Mouse (Mus musculus) liver, adult 2 months (tissue): ENCODE data around the gene I0C0044D17Rik. TPM values are rescaled to one million over a fixed set of nuclear protein-coding genes. Genes with fewer than 3 reads are reported as not detected.
"Not testable (repeated sequence)": the region's sequence is repeated elsewhere in the genome, so short reads cannot be mapped to it uniquely, and the experiment has no call there.

Source experiments
- DNase-seq: peaks from one replicate; pipeline ENCODE4 v3.0.0-alpha.2; 2011; ENCODE audit warnings: low read depth, low spot score; ENCODE audit errors: extremely low read depth
- H3K27ac ChIP-seq: fragments of 200-500 bp; replicated peaks from 2 replicates; pipeline ENCODE4 v1.5.1; 2012; ENCODE audit warnings: low read depth, mild to moderate bottlenecking, control low read depth, inconsistent platforms, low read length; ENCODE audit not compliant: insufficient read depth
- H3K27me3 ChIP-seq: fragments of 200-500 bp; 2 replicates; pipeline ENCODE4 v1.6.1; 2012; ENCODE audit warnings: mild to moderate bottlenecking, moderate library complexity, low read length, inconsistent platforms; ENCODE audit not compliant: control insufficient read depth, insufficient read depth
- H3K36me3 ChIP-seq: fragments of 200-500 bp; 2 replicates; pipeline ENCODE4 v1.6.1; 2012; ENCODE audit warnings: low read length, inconsistent platforms; ENCODE audit not compliant: control insufficient read depth, insufficient read depth
- H3K4me1 ChIP-seq: fragments of 200-500 bp; 2 replicates; pipeline ENCODE4 v1.6.1; 2011; ENCODE audit warnings: low read length; ENCODE audit not compliant: control insufficient read depth, insufficient read depth
- H3K4me3 ChIP-seq: fragments of 200-500 bp; 2 replicates; pipeline ENCODE4 v1.5.1; 2011; ENCODE audit warnings: low read depth, mild to moderate bottlenecking, control low read depth, low read length, moderate library complexity; ENCODE audit not compliant: insufficient read depth
- H3K79me2 ChIP-seq: fragments of 200-500 bp; 2 replicates; pipeline ENCODE4 v1.6.1; 2012; ENCODE audit warnings: inconsistent platforms, mild to moderate bottlenecking, low read length, moderate library complexity; ENCODE audit not compliant: control insufficient read depth, insufficient read depth
- H3K9ac ChIP-seq: fragments of 200-500 bp; 2 replicates; pipeline ENCODE4 v1.6.1; 2012; ENCODE audit warnings: low read depth, mild to moderate bottlenecking, control low read depth, inconsistent platforms, low read length
- CTCF ChIP-seq: fragments of 200-500 bp; IDR thresholded peaks from 2 replicates; pipeline ENCODE4 v1.5.1; 2011; ENCODE audit warnings: low read depth, low read length, control low read depth
- POLR2A ChIP-seq: fragments of 200-500 bp; IDR thresholded peaks from 2 replicates; pipeline ENCODE4 v1.6.1; 2011; ENCODE audit warnings: low read length, control low read depth; ENCODE audit not compliant: insufficient read depth; ENCODE audit errors: extremely low read depth
- WGBS: fragments of 180-500 bp; shearing (Covaris S2); methylation state at CpG from one replicate; pipeline ENCODE4 v1.1.7; 2018; 5-methylcytosine and 5-hydroxymethylcytosine counted together
- polyA plus RNA-seq: library from polyadenylated mRNA; depleted of rRNA; stranded (reverse); fragments of >200 nt; gene quantifications from 2 replicates; pipeline ENCODE4 v1.2.3, GENCODE M21; 2012
- total RNA-seq: library from RNA; depleted of rRNA; stranded (reverse); fragments of >200 nt; gene quantifications from 2 replicates; pipeline ENCODE4 v1.2.3, GENCODE M21; 2014

I0C0044D17Rik gene
- total and polyA plus RNA-seq, 2 experiments, result not detected

DNA sequence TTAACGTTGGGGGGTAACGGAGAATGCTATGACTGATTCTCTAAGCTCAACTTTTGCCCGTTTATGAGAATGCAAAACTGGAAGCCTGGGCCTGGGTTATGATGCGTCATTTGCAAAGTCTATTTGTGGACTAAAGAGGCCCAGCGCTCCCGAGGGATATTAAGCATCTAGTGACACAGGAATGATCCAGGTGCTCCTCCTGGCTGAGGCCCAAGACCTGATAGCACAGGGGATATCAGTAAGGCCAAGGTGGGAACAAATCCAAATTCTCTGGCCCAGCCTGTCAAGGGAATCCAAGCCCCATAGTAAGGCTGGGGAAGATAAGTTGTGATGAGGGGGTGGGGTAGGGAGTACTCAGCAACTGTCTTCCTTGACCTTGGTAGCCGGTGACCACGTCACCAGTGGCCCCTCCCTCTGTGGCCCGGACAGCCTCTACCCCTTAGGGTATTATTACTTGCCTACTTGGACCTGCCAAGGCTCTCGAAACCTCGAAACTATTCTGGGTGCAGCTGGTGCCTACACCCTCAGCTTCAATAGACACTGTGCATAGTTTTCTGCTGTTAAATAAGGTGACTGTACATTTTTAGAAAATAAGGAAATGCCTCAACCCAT is 33.5 kb upstream of the I0C0044D17Rik start:
- Histone ChIP-seq H3K27ac (no peak overlapping the region), H3K27me3 (no peaks in the 10 kb centered on the region), H3K4me1 (no peaks in the 10 kb centered on the region), H3K36me3 (no peaks in the 10 kb centered on the region), H3K9ac (no peak overlapping the region), H3K79me2 (no peaks in the 10 kb centered on the region), H3K4me3 (no peak overlapping the region)
- no peak for TF ChIP-seq POLR2A
- no peak for TF ChIP-seq CTCF
- DNase-seq, result no peak
- WGBS, result 84% methylated on average over 11 of the region's 11 CpGs

DNA sequence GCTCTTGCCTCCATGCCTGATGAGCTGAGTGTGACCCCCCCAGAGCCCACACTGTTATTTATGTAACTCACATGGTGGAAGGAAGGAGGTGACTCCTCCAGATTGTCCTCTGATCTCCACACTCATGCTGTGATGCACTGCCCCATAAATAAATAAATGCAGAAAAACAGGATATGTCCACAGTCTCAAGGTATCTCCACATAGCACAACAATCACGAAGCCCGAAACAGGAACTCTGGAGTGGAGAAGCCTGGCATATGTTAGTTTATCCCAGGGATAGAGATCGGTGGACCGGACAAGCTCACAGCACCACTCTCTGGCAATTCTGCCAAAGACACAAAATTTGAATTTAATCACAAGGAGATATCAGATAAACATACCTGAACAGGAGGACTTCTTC is 30.3 kb upstream of the I0C0044D17Rik start:
- H3K4me1 ChIP-seq, result no peaks in the 10 kb centered on the region
- 93% methylated on average over 4 of the region's 4 CpGs for WGBS
- no peaks in the 10 kb centered on the region for H3K36me3 ChIP-seq
- no peak overlapping the region for H3K9ac ChIP-seq
- no peak overlapping the region for H3K4me3 ChIP-seq
- no peak for DNase-seq
- H3K79me2 ChIP-seq, result no peaks in the 10 kb centered on the region
- H3K27me3 ChIP-seq, result no peaks in the 10 kb centered on the region
- TF ChIP-seq CTCF, result no peak
- TF ChIP-seq POLR2A, result no peak
- H3K27ac ChIP-seq, result no peak overlapping the region

DNA sequence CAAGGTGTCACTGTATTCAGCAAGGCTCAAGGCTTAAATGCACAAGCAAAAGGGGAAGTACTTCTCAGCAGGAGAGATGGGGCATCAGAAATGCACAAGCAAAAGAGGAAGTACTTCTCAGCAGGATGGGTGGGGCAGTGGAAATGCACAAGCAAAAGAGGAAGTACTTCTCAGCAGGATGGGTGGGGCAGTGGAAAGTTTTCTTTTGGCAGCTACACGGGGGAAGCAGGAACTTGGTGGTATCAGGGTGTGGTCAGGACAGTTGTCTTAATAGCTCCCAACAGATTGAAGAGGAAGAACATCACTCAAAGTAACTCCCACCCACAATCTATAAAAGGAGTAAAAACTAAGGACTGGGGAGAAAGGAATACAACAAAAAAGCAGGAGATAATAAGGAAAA is 26.8 kb upstream of the I0C0044D17Rik start:
- H3K27ac ChIP-seq, result not testable (repeated sequence)

DNA sequence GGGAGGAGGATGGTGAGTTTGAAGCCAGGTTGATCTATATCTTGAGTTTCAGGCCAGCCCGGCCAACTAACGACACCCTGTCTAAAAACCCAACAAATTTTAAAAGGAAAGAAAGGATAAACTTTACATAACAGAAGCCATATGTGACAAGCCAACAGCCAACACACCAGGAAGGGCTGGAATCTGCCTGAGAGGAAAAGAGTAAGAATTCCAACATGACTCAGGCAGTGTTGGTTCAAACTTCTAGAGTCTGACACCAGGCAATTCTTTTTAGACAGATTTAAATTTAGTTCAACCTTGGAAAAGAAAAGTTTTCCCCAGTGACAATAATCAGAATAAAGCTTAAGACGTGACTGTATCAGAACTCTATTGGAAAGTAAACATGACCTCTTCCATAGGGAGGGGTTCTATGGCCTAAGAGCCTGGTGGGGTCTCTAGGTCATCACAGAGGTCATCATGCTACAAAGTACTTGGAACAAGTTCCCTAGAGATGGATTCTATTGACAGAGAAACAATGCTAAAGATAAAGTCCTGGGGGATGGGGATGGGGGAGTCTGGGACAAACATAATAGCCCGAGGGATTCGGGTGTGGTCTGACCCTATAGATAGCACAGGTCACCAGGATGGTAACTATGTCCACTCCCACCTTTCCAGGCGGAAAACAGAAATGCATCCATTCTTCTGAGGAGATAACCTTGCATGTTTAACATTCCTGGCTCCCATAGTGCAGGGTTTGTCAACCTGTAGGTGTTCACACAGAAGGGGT is 23.7 kb upstream of the I0C0044D17Rik start:
- Histone ChIP-seq H3K79me2 (no peaks in the 10 kb centered on the region), H3K4me3 (no peak overlapping the region), H3K36me3 (no peaks in the 10 kb centered on the region), H3K27ac (no peak overlapping the region), H3K9ac (no peak overlapping the region), H3K27me3 (no peaks in the 10 kb centered on the region), H3K4me1 (no peaks in the 10 kb centered on the region)
- DNase-seq, result no peak
- WGBS, result 36% methylated on average over 6 of the region's 6 CpGs
- TF ChIP-seq POLR2A (no peak), CTCF (no peak)

More for the DNA sequence above, 26.8 kb upstream of the I0C0044D17Rik start:
- WGBS, result 73% methylated on average over 1 of the region's 1 CpGs
- H3K4me1 ChIP-seq, H3K36me3 ChIP-seq, H3K4me3 ChIP-seq, H3K27me3 ChIP-seq, DNase-seq, H3K79me2 ChIP-seq, H3K9ac ChIP-seq: not testable (repeated sequence)

DNA sequence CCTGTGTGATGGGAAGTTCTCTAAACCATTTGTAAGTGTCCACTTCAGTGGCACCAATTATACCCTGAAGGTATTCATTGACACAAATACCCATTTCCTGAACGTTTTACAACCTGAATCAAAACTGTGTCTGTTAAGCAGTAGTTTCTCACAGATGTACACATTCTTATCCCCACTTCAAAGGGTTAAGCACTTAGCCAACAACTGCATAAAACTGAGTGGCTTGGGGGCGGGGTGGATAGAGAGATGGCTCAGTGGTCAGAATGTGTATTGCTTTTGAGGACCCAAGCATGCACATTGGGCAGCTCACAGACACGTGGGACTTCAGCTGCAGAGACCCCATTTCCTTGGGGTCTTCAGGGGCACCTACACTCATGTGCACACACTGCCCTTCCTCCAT is 22.8 kb upstream of the I0C0044D17Rik start:
- Histone ChIP-seq H3K9ac (no peak overlapping the region), H3K27me3 (no peaks in the 10 kb centered on the region), H3K27ac (no peak overlapping the region), H3K36me3 (no peaks in the 10 kb centered on the region), H3K79me2 (no peaks in the 10 kb centered on the region), H3K4me1 (no peaks in the 10 kb centered on the region), H3K4me3 (no peak overlapping the region)
- TF ChIP-seq CTCF (no peak), POLR2A (no peak)
- DNase-seq, result no peak
- 52% methylated on average over 3 of the region's 3 CpGs for WGBS

DNA sequence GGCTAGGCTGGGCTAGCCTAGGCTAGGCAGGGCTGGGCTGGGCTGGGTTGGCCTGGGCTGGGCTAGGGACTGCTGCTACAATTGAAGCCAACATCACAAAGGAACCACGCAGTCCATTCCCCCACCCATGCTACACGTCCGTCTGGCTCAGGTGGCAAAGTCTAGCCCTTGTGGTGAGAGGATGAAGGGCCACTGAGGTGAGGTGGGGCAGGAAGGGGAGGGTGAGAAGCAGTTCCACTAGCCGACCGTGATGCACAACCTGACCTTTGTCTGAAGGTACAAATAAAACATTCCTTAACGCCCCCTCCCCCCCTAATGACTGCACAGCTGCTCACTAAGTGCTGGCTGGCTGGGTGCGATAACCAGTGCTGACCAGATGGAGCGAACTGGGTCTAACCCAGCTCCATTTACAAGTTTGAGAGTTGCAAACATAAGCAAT is 22.1 kb upstream of the I0C0044D17Rik start:
- H3K27me3 ChIP-seq, result no peaks in the 10 kb centered on the region
- DNase-seq, result no peak
- WGBS, result 66% methylated on average over 8 of the region's 8 CpGs
- H3K4me3 ChIP-seq, result no peak overlapping the region
- TF ChIP-seq POLR2A, result no peak
- TF ChIP-seq CTCF, result no peak
- no peak overlapping the region for H3K27ac ChIP-seq
- H3K79me2 ChIP-seq, result no peaks in the 10 kb centered on the region
- H3K4me1 ChIP-seq, result no peaks in the 10 kb centered on the region
- no peak overlapping the region for H3K9ac ChIP-seq
- H3K36me3 ChIP-seq, result no peaks in the 10 kb centered on the region
